Mouse (Mus musculus): Measurements from ENCODE around the gene Cbarp.

GRCm38 (mm10) chr10:80153713-80154112 is 13.1 kb upstream of the Cbarp start:
- TF ChIP-seq CTCF (IDR thresholded peaks at IDR 0.05; ENCODE audit: low read depth, low read length) (no peak), TAL1 (conservative IDR thresholded peaks at IDR 0.05; ENCODE audit: low read depth, low read length) (no peak), GATA1 (IDR thresholded peaks at IDR 0.05; ENCODE audit: borderline replicate concordance, low read length) (no peak)

Data from G1E (cell line).